Mouse (Mus musculus) right cerebral cortex, adult 2 months (tissue): ENCODE data around the gene Gpi1.
A peak's percentile ranks its signal among the peaks of the same experiment; 100 is the strongest.

Experiments
- DNase-seq, 2 experiments: peaks; one replicate each; pipeline ENCODE4 v3.0.0; 2021 to 2022; ENCODE audit warnings: low spot score in 2 of 2

Gene Gpi1

GRCm38 (mm10) chr7:34230116-34230515, at the start of gene Gpi1:
Gene Gpi1, minus strand, starts transcription at chr7:34230336.
- DNase-seq = peak; percentile 73

- no peak for DNase-seq
Measured at GRCm38 (mm10) chr7:34277656-34278055, 47.5 kb upstream of the Gpi1 start.

- no peak for DNase-seq
Measured at GRCm38 (mm10) chr7:34276066-34276465, 45.9 kb upstream of the Gpi1 start.

GRCm38 (mm10) chr7:34272465-34272864, 42.3 kb upstream of the Gpi1 start:
- no peak for DNase-seq

GRCm38 (mm10) chr7:34268463-34268862, 38.3 kb upstream of the Gpi1 start:
- no peak for DNase-seq

- DNase-seq = no peak
Measured at GRCm38 (mm10) chr7:34266421-34266820, 36.3 kb upstream of the Gpi1 start.

- peak; percentile 78 to 85 for DNase-seq
Measured at GRCm38 (mm10) chr7:34265876-34266346, 35.8 kb upstream of the Gpi1 start.

- no peak for DNase-seq
Measured at GRCm38 (mm10) chr7:34263437-34263836, 33.3 kb upstream of the Gpi1 start.

GRCm38 (mm10) chr7:34258407-34258806, 28.3 kb upstream of the Gpi1 start:
- DNase-seq = no peak

- DNase-seq = no peak
Measured at GRCm38 (mm10) chr7:34257279-34257678, 27.1 kb upstream of the Gpi1 start.

- no peak for DNase-seq
Measured at GRCm38 (mm10) chr7:34255916-34256315, 25.8 kb upstream of the Gpi1 start.

- DNase-seq = no peak
Measured at GRCm38 (mm10) chr7:34255137-34255536, 25.0 kb upstream of the Gpi1 start.

GRCm38 (mm10) chr7:34252030-34252429, 21.9 kb upstream of the Gpi1 start:
- peak in 1 of 2 experiments; percentile 22 for DNase-seq

GRCm38 (mm10) chr7:34250738-34251137, 20.6 kb upstream of the Gpi1 start, which contains the start of gene Gm6096:
Gene Gm6096, plus strand, starts transcription at chr7:34251038.
- no peak for DNase-seq

- DNase-seq = no peak
Measured at GRCm38 (mm10) chr7:34246870-34247499, 16.8 kb upstream of the Gpi1 start.

- no peak for DNase-seq
Measured at GRCm38 (mm10) chr7:34242176-34242575, 12.0 kb upstream of the Gpi1 start.

GRCm38 (mm10) chr7:34238086-34238485, 8.0 kb upstream of the Gpi1 start:
- no peak for DNase-seq

- no peak for DNase-seq
Measured at GRCm38 (mm10) chr7:34235602-34236001, 5.5 kb upstream of the Gpi1 start.

GRCm38 (mm10) chr7:34234610-34235561, 4.8 kb upstream of the Gpi1 start:
- no peak for DNase-seq

GRCm38 (mm10) chr7:34233909-34234609, 3.9 kb upstream of the Gpi1 start:
- DNase-seq = peak; percentile 100

- no peak for DNase-seq
Measured at GRCm38 (mm10) chr7:34232785-34233725, 2.9 kb upstream of the Gpi1 start.
